Mouse (Mus musculus): ENCODE measurements at regions not wholly inside any gene's neighbourhood (a gene's known extent, or its start where the extent isn't known, plus 50 kb on each side); places are given as distances from the start of the nearest gene placed in this dataset.

GRCm38 (mm10) chr12:27597322-27597721, 254.9 kb upstream of the Sox11 start:
- no peak for DNase-seq

- DNase-seq = no peak
These were observed 253.2 kb upstream of the Sox11 start for GRCm38 (mm10) chr12:27595576-27595975.

GRCm38 (mm10) chr12:27593436-27593835, 251.1 kb upstream of the Sox11 start:
- no peak for DNase-seq

- no peak for DNase-seq
These were observed 233.8 kb upstream of the Sox11 start for GRCm38 (mm10) chr12:27576109-27576700.

GRCm38 (mm10) chr12:27575629-27576028, 233.3 kb upstream of the Sox11 start:
- DNase-seq = no peak

- no peak for DNase-seq
These were observed 224.9 kb upstream of the Sox11 start for GRCm38 (mm10) chr12:27567250-27567649.

- no peak for DNase-seq
These were observed 223.7 kb upstream of the Sox11 start for GRCm38 (mm10) chr12:27565965-27566507.

- no peak for DNase-seq
These were observed 222.4 kb upstream of the Sox11 start for GRCm38 (mm10) chr12:27564641-27565306.

- DNase-seq = no peak
These were observed 221.5 kb upstream of the Sox11 start for GRCm38 (mm10) chr12:27563900-27564299.

GRCm38 (mm10) chr12:27552809-27553208, 210.4 kb upstream of the Sox11 start:
- DNase-seq = no peak

- no peak for DNase-seq
These were observed 195.8 kb upstream of the Sox11 start for GRCm38 (mm10) chr12:27538210-27538609.

- no peak for DNase-seq
These were observed 195.1 kb upstream of the Sox11 start for GRCm38 (mm10) chr12:27537507-27537906.

- DNase-seq = no peak
These were observed 194.6 kb upstream of the Sox11 start for GRCm38 (mm10) chr12:27537017-27537416.

GRCm38 (mm10) chr12:27525604-27526003, 183.2 kb upstream of the Sox11 start:
- no peak for DNase-seq

- DNase-seq = no peak
These were observed 170.9 kb upstream of the Sox11 start for GRCm38 (mm10) chr12:27513253-27513652.

GRCm38 (mm10) chr12:27508226-27508560, 165.8 kb upstream of the Sox11 start:
- DNase-seq = no peak

- DNase-seq = no peak
These were observed 165.3 kb upstream of the Sox11 start for GRCm38 (mm10) chr12:27507523-27508225.

GRCm38 (mm10) chr12:27502716-27503486, 160.5 kb upstream of the Sox11 start:
- no peak for DNase-seq

GRCm38 (mm10) chr12:27500516-27500915, 158.1 kb upstream of the Sox11 start:
- no peak for DNase-seq

GRCm38 (mm10) chr12:27499276-27499675, 156.9 kb upstream of the Sox11 start:
- no peak for DNase-seq

GRCm38 (mm10) chr12:27496826-27497557, 154.6 kb upstream of the Sox11 start:
- no peak for DNase-seq

- DNase-seq = no peak
These were observed 149.9 kb upstream of the Sox11 start for GRCm38 (mm10) chr12:27492270-27492669.

Data from adrenal gland, postnatal 14 days (tissue).